In genomic region chr3:133092274-133092853, GRCm38 (mm10) we compare ENCODE assay signal across 8 mouse cellular contexts. TPM values are rescaled to one million over a fixed set of nuclear protein-coding genes. Genes with fewer than 3 reads are reported as not detected.
DNase-seq lines count a peak whose midpoint lies in the region; ATAC-seq and TF ChIP-seq lines count a peak whose summit lies in the region.

No protein-coding gene starts in this region.

- no peak for ATAC-seq in forebrain, embryonic 13.5 days
- no peak for ATAC-seq in liver, embryonic 13.5 days (ENCODE audit: low read depth)
- ATAC-seq in stomach, embryonic 16.5 days (ENCODE audit: insufficient read depth, low FRiP score): no peak

- no peak for TF ChIP-seq POLR2A in spleen, adult 2 months (IDR thresholded peaks at IDR 0.05; ENCODE audit: low read depth, low read length)

- WGBS in spleen, adult 2 months: 0% methylated on average over 7 of the region's 7 CpGs
- WGBS in forebrain, embryonic 13.5 days: 0% methylated on average over 7 of the region's 7 CpGs
- under 1% methylated on average over 7 of the region's 7 CpGs for WGBS in liver, embryonic 13.5 days (ENCODE audit: insufficient replicate concordance)
- under 1% methylated on average over 7 of the region's 7 CpGs for WGBS in stomach, embryonic 16.5 days

- H3K9me3 ChIP-seq in forebrain, embryonic 13.5 days (replicated peaks): no peaks in the 10 kb centered on the region
- H3K9me3 ChIP-seq in liver, embryonic 13.5 days (replicated peaks): no peaks in the 10 kb centered on the region
- no peaks in the 10 kb centered on the region for H3K9me3 ChIP-seq in stomach, embryonic 16.5 days (replicated peaks; ENCODE audit: control insufficient read depth, low read length)

- H3K27ac ChIP-seq in spleen, adult 2 months (ENCODE audit: insufficient read depth, low read length): peak overlapping the region; percentile 89
- peak overlapping the region; percentile 97 for H3K27ac ChIP-seq in forebrain, embryonic 13.5 days
- peak overlapping the region; percentile 92 for H3K27ac ChIP-seq in liver, embryonic 13.5 days
- H3K27ac ChIP-seq in stomach, embryonic 16.5 days (ENCODE audit: low read length): peak overlapping the region; percentile 98

- H3K36me3 ChIP-seq in spleen, adult 2 months (ENCODE audit: control insufficient read depth, insufficient read depth, low read length): no peaks in the 10 kb centered on the region
- 0 out of 2 replicates have a peak, but pooled peaks cover 3% of the 10 kb centered on the region for H3K36me3 ChIP-seq in forebrain, embryonic 13.5 days (ENCODE audit: poor library complexity, severe bottlenecking)
- H3K36me3 ChIP-seq in liver, embryonic 13.5 days: no peaks in the 10 kb centered on the region
- no peaks in the 10 kb centered on the region for H3K36me3 ChIP-seq in stomach, embryonic 16.5 days (ENCODE audit: control insufficient read depth, insufficient read depth, low read length)

- H3K4me2 ChIP-seq in forebrain, embryonic 13.5 days: peak overlapping the region; percentile 69
- H3K4me2 ChIP-seq in liver, embryonic 13.5 days: peak overlapping the region; percentile 64
- peak overlapping the region; percentile 69 for H3K4me2 ChIP-seq in stomach, embryonic 16.5 days (ENCODE audit: low read depth, low read length)

- no peaks in the 10 kb centered on the region for H3K27me3 ChIP-seq in spleen, adult 2 months (ENCODE audit: control insufficient read depth, insufficient read depth, low read length)
- no peaks in the 10 kb centered on the region for H3K27me3 ChIP-seq in forebrain, embryonic 13.5 days
- no peaks in the 10 kb centered on the region for H3K27me3 ChIP-seq in liver, embryonic 13.5 days
- H3K27me3 ChIP-seq in stomach, embryonic 16.5 days (ENCODE audit: control insufficient read depth, insufficient read depth, low read length): no peaks in the 10 kb centered on the region

- peaks cover 3% of the 10 kb centered on the region; the same call in 1 of the 2 replicates for H3K4me1 ChIP-seq in spleen, adult 2 months (ENCODE audit: control insufficient read depth, insufficient read depth, insufficient read length)
- H3K4me1 ChIP-seq in forebrain, embryonic 13.5 days: peaks cover 30% of the 10 kb centered on the region
- H3K4me1 ChIP-seq in liver, embryonic 13.5 days (replicated peaks): peaks cover 35% of the 10 kb centered on the region
- H3K4me1 ChIP-seq in stomach, embryonic 16.5 days (ENCODE audit: control insufficient read depth, insufficient read depth, low read length): peaks cover 11% of the 10 kb centered on the region; the same call in 1 of the 2 replicates

- DNase-seq in spleen, adult 2 months (ENCODE audit: low read depth in 1 of 2, low spot score in 2 of 2): peak in 1 of 2 experiments; percentile 4
- no peak for DNase-seq in spleen, adult 18-20 months
- DNase-seq in liver, embryonic 13.5 days: no peak
- no peak for DNase-seq in kidney, postnatal 4 days
- DNase-seq in yolk sac, embryonic 10.5 days (ENCODE audit: low spot score): no peak
- no peak for DNase-seq in thymus, postnatal 4 days

- peak overlapping the region; percentile 95 for H3K4me3 ChIP-seq in spleen, adult 2 months (ENCODE audit: extremely low read depth, insufficient read depth, insufficient read length)
- peak overlapping the region; percentile 76 for H3K4me3 ChIP-seq in forebrain, embryonic 13.5 days
- H3K4me3 ChIP-seq in liver, embryonic 13.5 days (replicated peaks): peak overlapping the region; percentile 82
- H3K4me3 ChIP-seq in stomach, embryonic 16.5 days (replicated peaks; ENCODE audit: low read length): peak overlapping the region; percentile 94

- TF ChIP-seq CTCF in spleen, adult 2 months (IDR thresholded peaks at IDR 0.05; ENCODE audit: extremely low read depth, insufficient read depth, insufficient read length, insufficient replicate concordance): no peak

- peak overlapping the region; percentile 85 for H3K9ac ChIP-seq in forebrain, embryonic 13.5 days
- H3K9ac ChIP-seq in liver, embryonic 13.5 days: peak overlapping the region; percentile 91
- H3K9ac ChIP-seq in stomach, embryonic 16.5 days (ENCODE audit: low read length): peak overlapping the region; percentile 97

RNA-seq across cellular contexts. Expression of gene Gstcd, which starts 0.5 kb away (rescaled TPM):
- polyA plus RNA-seq in spleen, adult 2 months (2012; rRNA removed): 2.5 and 3.8 TPM in 2 replicates
- 6.6 and 6.7 TPM in 2 replicates for polyA plus RNA-seq in forebrain, embryonic 13.5 days (2015; fragmentation: Nextera tagmentation; extraction: Ambion mirVana)
- polyA plus RNA-seq in liver, embryonic 13.5 days (2015; fragmentation: Nextera tagmentation; extraction: Ambion mirVana): 3.7 and 4.5 TPM in 2 replicates
- 5.0 and 5.5 TPM in 2 replicates for polyA plus RNA-seq in stomach, embryonic 16.5 days (2015; fragmentation: Nextera tagmentation; extraction: Ambion mirVana)

RNA-seq across cellular contexts. Expression of gene Ints12, which starts 0.7 kb away (rescaled TPM):
- polyA plus RNA-seq in spleen, adult 2 months (2012; rRNA removed): 3.2 and 3.8 TPM in 2 replicates
- 21.3 and 22.7 TPM in 2 replicates for polyA plus RNA-seq in forebrain, embryonic 13.5 days (2015; fragmentation: Nextera tagmentation; extraction: Ambion mirVana)
- polyA plus RNA-seq in liver, embryonic 13.5 days (2015; fragmentation: Nextera tagmentation; extraction: Ambion mirVana): 11.0 and 13.2 TPM in 2 replicates
- polyA plus RNA-seq in stomach, embryonic 16.5 days (2015; fragmentation: Nextera tagmentation; extraction: Ambion mirVana): 20.5 and 21.6 TPM in 2 replicates
